Mouse (Mus musculus): Measurements from ENCODE around the gene Nrxn2. TPM values are rescaled to one million over a fixed set of nuclear protein-coding genes. Genes with fewer than 3 reads are reported as not detected.

Nrxn2 gene
- total and polyA plus RNA-seq, 3 experiments: 0.03 to 0.16 TPM; not detected in 1

DNA sequence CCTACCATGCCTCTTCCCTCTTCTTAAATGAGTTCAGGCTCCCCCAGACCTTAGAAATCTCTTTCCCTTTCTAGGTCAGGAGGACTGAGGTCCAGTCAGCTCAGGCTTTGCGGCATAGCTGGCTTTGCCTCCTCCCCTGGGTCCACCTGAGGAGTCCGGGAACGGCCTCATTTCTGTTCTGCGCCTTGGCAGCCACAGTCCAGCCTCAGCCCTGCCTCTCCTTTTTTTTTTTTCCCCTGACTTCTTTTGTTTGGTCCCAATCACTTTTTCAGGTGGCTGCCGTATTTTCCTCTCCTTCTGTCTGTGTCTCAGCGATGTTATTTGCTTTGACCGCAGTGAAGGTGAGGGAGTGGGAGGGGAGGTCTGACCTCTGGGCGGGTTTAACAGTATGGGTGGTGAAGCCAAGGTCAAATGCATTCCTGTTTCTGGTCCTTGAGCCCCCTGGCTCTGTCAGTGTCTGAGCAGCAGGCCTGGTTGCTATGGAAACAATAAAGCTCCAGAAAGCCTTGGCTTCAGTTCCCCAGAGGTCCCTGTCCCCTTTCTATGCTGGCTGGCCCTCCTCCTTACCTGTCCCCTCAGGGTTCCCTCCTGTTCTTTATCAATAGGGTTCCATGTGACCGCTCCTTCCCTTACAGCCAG is 34.3 kb downstream of the Nrxn2 start:
- Histone ChIP-seq H3K27me3 (ENCODE audit: insufficient read depth, low read length) (peaks cover 45% of the 10 kb centered on the region), H3K4me3 (ENCODE audit: low read depth, low read length) (no peak overlapping the region), H3K9me3 (replicated peaks) (no peaks in the 10 kb centered on the region), H3K36me3 (replicated peaks) (no peaks in the 10 kb centered on the region), H3K4me1 (ENCODE audit: insufficient read depth, low read depth, low read length) (peaks cover 15% of the 10 kb centered on the region)
- TF ChIP-seq GATA2 (IDR thresholded peaks at IDR 0.05; ENCODE audit: borderline replicate concordance, low read depth, low read length) (no peak), POLR2AphosphoS5 (IDR thresholded peaks at IDR 0.05; ENCODE audit: insufficient replicate concordance, low read depth, low read length) (no peak)
- ATAC-seq (ENCODE audit: extremely low read depth, insufficient number of reproducible peaks, low FRiP score, poor library complexity, severe bottlenecking) (no peak), DNase-seq (ENCODE audit: low spot score) (no peak)

DNA sequence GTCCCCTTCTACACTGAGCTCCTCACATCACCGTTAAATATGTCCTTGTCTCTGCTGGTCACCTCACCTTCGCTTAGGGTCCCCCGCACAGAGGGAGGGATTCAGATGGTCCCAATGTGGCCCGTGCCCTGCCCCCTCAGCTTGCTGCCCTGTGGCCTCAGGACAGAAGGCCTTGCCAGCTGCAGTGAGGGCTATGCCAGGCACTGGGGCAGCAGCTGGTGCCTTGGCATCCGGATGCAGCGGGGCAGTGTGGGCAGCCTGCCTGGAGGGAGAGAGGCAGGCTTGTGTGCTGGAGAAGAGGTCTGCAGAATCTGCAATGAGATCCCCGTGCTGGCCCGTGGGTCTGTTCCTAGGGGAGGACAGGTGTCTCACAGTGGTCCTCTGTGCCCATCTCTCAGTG is 34.8 kb downstream of the Nrxn2 start:
- ATAC-seq (ENCODE audit: extremely low read depth, insufficient number of reproducible peaks, low FRiP score, poor library complexity, severe bottlenecking) (no peak), DNase-seq (ENCODE audit: low spot score) (no peak)
- TF ChIP-seq TAL1 (conservative IDR thresholded peaks at IDR 0.05; ENCODE audit: low read depth, low read length) (no peak), POLR2AphosphoS5 (IDR thresholded peaks at IDR 0.05; ENCODE audit: insufficient replicate concordance, low read depth, low read length) (no peak), GATA1 (IDR thresholded peaks at IDR 0.05; ENCODE audit: borderline replicate concordance, low read length) (no peak)
- no peaks in the 10 kb centered on the region for H3K9me3 ChIP-seq (replicated peaks)
- H3K27me3 ChIP-seq (ENCODE audit: insufficient read depth, low read length): peaks cover 45% of the 10 kb centered on the region
- no peaks in the 10 kb centered on the region for H3K36me3 ChIP-seq (replicated peaks)
- no peak overlapping the region for H3K4me3 ChIP-seq (ENCODE audit: low read depth, low read length)
- H3K4me1 ChIP-seq (ENCODE audit: insufficient read depth, low read depth, low read length): peaks cover 11% of the 10 kb centered on the region

DNA sequence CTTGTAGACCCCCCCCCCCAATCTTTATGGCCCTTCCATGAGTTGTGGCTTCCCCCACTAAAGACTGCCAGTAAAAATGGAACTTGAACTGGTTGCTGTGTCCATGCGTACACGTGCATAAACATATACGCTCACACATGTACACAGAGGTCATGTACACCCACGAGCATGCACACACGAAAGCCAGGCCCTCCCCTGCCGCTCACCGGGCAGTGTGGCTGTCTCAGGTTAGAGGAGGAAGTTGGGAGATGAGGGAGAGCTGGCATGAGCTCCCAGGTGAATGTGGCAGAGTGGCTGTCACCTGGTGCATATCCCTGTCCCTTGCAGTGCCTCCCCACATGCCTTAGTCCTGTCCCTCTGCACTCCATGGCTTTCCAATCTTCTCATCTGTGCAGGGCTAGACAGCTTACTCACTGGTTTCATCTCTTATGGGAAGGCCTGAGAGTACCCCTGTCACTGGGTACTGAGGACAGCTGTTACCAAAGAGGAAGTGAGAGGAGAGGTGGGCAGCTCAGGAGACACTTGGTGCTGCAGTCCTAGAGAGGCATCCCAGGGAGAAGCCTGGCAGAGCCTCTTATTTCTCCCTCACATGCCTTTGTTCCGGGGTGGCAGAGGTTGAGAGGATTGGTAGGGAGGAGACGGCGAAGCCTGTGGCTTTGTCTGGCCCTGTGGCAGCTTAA is 35.6 kb downstream of the Nrxn2 start:
- peaks cover 42% of the 10 kb centered on the region for H3K27me3 ChIP-seq (ENCODE audit: insufficient read depth, low read length)
- no peaks in the 10 kb centered on the region for H3K36me3 ChIP-seq (replicated peaks)
- H3K4me1 ChIP-seq (ENCODE audit: insufficient read depth, low read depth, low read length): peaks cover 3% of the 10 kb centered on the region
- DNase-seq (ENCODE audit: low spot score) (no peak), ATAC-seq (ENCODE audit: extremely low read depth, insufficient number of reproducible peaks, low FRiP score, poor library complexity, severe bottlenecking) (no peak)
- TF ChIP-seq GATA1 (IDR thresholded peaks at IDR 0.05; ENCODE audit: borderline replicate concordance, low read length) (no peak), POLR2AphosphoS5 (IDR thresholded peaks at IDR 0.05; ENCODE audit: insufficient replicate concordance, low read depth, low read length) (no peak), GATA2 (IDR thresholded peaks at IDR 0.05; ENCODE audit: borderline replicate concordance, low read depth, low read length) (no peak), TAL1 (conservative IDR thresholded peaks at IDR 0.05; ENCODE audit: low read depth, low read length) (no peak), CTCF (IDR thresholded peaks at IDR 0.05; ENCODE audit: low read depth, low read length) (no peak)
- no peak overlapping the region for H3K4me3 ChIP-seq (ENCODE audit: low read depth, low read length)
- H3K9me3 ChIP-seq (replicated peaks): no peaks in the 10 kb centered on the region

DNA sequence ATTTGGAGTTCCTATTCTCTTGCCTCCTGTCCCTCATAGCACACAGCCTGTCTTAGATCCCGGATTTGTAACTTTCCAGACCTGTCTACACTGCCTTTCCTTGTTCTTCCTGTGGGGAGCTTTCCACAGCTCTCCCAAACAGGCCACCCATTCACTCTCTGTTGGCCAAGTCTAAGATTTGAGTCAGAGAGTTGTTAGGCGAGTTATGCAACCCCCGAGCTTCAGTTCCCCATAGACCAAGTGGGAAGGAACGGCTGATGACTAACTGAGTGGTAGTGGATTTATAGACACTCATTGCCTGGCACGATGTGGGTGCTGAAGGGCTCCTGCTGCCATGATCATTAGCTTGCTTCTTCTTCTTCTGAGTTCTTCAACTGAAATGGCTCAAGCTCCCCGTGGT is 41.0 kb downstream of the Nrxn2 start:
- TF ChIP-seq GATA2 (IDR thresholded peaks at IDR 0.05; ENCODE audit: borderline replicate concordance, low read depth, low read length) (no peak), POLR2AphosphoS5 (IDR thresholded peaks at IDR 0.05; ENCODE audit: insufficient replicate concordance, low read depth, low read length) (no peak), TAL1 (conservative IDR thresholded peaks at IDR 0.05; ENCODE audit: low read depth, low read length) (no peak), CTCF (IDR thresholded peaks at IDR 0.05; ENCODE audit: low read depth, low read length) (no peak), GATA1 (IDR thresholded peaks at IDR 0.05; ENCODE audit: borderline replicate concordance, low read length) (no peak)
- peaks cover 12% of the 10 kb centered on the region; the same call in 1 of the 2 replicates for H3K27me3 ChIP-seq (ENCODE audit: insufficient read depth, low read length)
- H3K36me3 ChIP-seq (replicated peaks): no peaks in the 10 kb centered on the region
- H3K4me1 ChIP-seq (ENCODE audit: insufficient read depth, low read depth, low read length): no peaks in the 10 kb centered on the region
- no peaks in the 10 kb centered on the region for H3K9me3 ChIP-seq (replicated peaks)
- ATAC-seq (ENCODE audit: extremely low read depth, insufficient number of reproducible peaks, low FRiP score, poor library complexity, severe bottlenecking) (no peak), DNase-seq (ENCODE audit: low spot score) (no peak)
- H3K4me3 ChIP-seq (ENCODE audit: low read depth, low read length): no peak overlapping the region

DNA sequence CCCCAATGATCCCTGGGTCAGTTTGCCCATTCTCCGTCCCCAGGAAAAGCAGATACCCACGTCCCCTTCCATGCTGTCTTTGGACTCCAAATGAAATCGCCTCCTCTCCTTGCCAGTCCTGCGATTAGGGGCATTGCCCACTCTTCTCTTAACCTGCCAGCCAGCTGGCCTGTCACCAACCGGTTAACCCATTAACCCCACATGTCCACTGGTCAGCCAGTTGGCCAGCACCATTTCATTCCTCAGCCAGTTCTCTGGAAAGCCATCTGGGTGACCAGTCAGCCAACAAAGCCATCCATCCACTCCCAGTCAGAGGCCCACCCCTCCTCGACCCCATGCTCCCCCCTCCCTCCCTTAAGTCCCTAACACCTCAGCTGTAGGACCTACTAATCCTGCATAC is 44.3 kb downstream of the Nrxn2 start:
- Histone ChIP-seq H3K4me1 (ENCODE audit: insufficient read depth, low read depth, low read length) (no peaks in the 10 kb centered on the region), H3K9me3 (replicated peaks) (peaks cover 2% of the 10 kb centered on the region; the same call in 1 of the 2 replicates), H3K27me3 (ENCODE audit: insufficient read depth, low read length) (peaks cover 9% of the 10 kb centered on the region; the same call in 1 of the 2 replicates), H3K36me3 (replicated peaks) (no peaks in the 10 kb centered on the region), H3K4me3 (ENCODE audit: low read depth, low read length) (no peak overlapping the region)
- ATAC-seq (ENCODE audit: extremely low read depth, insufficient number of reproducible peaks, low FRiP score, poor library complexity, severe bottlenecking) (no peak), DNase-seq (ENCODE audit: low spot score) (no peak)
- TF ChIP-seq TAL1 (conservative IDR thresholded peaks at IDR 0.05; ENCODE audit: low read depth, low read length) (no peak), CTCF (IDR thresholded peaks at IDR 0.05; ENCODE audit: low read depth, low read length) (no peak), GATA2 (IDR thresholded peaks at IDR 0.05; ENCODE audit: borderline replicate concordance, low read depth, low read length) (no peak), GATA1 (IDR thresholded peaks at IDR 0.05; ENCODE audit: borderline replicate concordance, low read length) (no peak), POLR2AphosphoS5 (IDR thresholded peaks at IDR 0.05; ENCODE audit: insufficient replicate concordance, low read depth, low read length) (no peak)

GRCm38 (mm10) chr19:6464306-6465071 is 46.0 kb downstream of the Nrxn2 start:
- Histone ChIP-seq H3K4me3 (ENCODE audit: low read depth, low read length) (no peak overlapping the region; the same call in 1 of the 2 replicates), H3K9me3 (replicated peaks) (peaks cover 2% of the 10 kb centered on the region; the same call in 1 of the 2 replicates), H3K4me1 (ENCODE audit: insufficient read depth, low read depth, low read length) (no peaks in the 10 kb centered on the region), H3K36me3 (replicated peaks) (no peaks in the 10 kb centered on the region), H3K27me3 (ENCODE audit: insufficient read depth, low read length) (peaks cover 16% of the 10 kb centered on the region; the same call in 1 of the 2 replicates)
- TF ChIP-seq GATA1 (IDR thresholded peaks at IDR 0.05; ENCODE audit: borderline replicate concordance, low read length) (no peak), GATA2 (IDR thresholded peaks at IDR 0.05; ENCODE audit: borderline replicate concordance, low read depth, low read length) (no peak), TAL1 (conservative IDR thresholded peaks at IDR 0.05; ENCODE audit: low read depth, low read length) (no peak), POLR2AphosphoS5 (IDR thresholded peaks at IDR 0.05; ENCODE audit: insufficient replicate concordance, low read depth, low read length) (no peak), CTCF (IDR thresholded peaks at IDR 0.05; ENCODE audit: low read depth, low read length) (no peak)
- no peak for DNase-seq (ENCODE audit: low spot score)
- no peak for ATAC-seq (ENCODE audit: extremely low read depth, insufficient number of reproducible peaks, low FRiP score, poor library complexity, severe bottlenecking)

Data from G1E (cell line).